Mouse (Mus musculus) adrenal gland, postnatal 36 days (tissue): ENCODE measurements around the gene Itga9. TPM values are rescaled to one million over a fixed set of nuclear protein-coding genes. Genes with fewer than 3 reads are reported as not detected.
"Not testable (repeated sequence)": the region's sequence is repeated elsewhere in the genome, so short reads cannot be mapped to it uniquely, and the experiment has no call there.

ENCODE experiments used
- DNase-seq, 2 experiments: peaks; one replicate each; pipeline ENCODE4 v3.0.0; 2021; ENCODE audit warnings: mixed read lengths in 1 of 2
- long read RNA-seq, 2 experiments: library from polyadenylated mRNA; stranded (forward); transcript quantifications; one replicate each; pipeline ENCODE4 v2.0.0; 2021; ENCODE audit warnings: borderline sequencing depth in 2 of 2
- total RNA-seq, 2 experiments: library from RNA; stranded (reverse); gene quantifications; 2 replicates each; pipeline ENCODE4 v1.2.3; 2021

The Itga9 gene
- 10 to 100 TPM; 56.9 to 81.3 TPM for total RNA-seq
- long read RNA-seq, experiment 1, full-length matches to known transcripts, result 12 of 43 reads
- long read RNA-seq, experiment 1, partial matches to known transcripts, result 17 of 43 reads
- long read RNA-seq, experiment 1, other reads (novel, unspliced or antisense), result 14 of 43 reads
- long read RNA-seq, experiment 2, full-length matches to known transcripts, result 2 of 8 reads
- long read RNA-seq, experiment 2, partial matches to known transcripts, result 3 of 8 reads
- long read RNA-seq, experiment 2, other reads (novel, unspliced or antisense), result 3 of 8 reads

GRCm38 (mm10) chr9:118606148-118606816, at the start of gene Itga9:
Gene Itga9, plus strand, starts transcription at chr9:118606690.
- DNase-seq, result peak; percentile 92 to 96

- no peak for DNase-seq
Observed at GRCm38 (mm10) chr9:118556951-118557780, 49.3 kb upstream of the Itga9 start.

- no peak for DNase-seq
Observed at GRCm38 (mm10) chr9:118563356-118563755, 43.1 kb upstream of the Itga9 start.

- no peak for DNase-seq
Observed at GRCm38 (mm10) chr9:118563866-118564265, 42.6 kb upstream of the Itga9 start.

GRCm38 (mm10) chr9:118564696-118565095, 41.8 kb upstream of the Itga9 start:
- DNase-seq, result no peak

- DNase-seq, result no peak
Observed at GRCm38 (mm10) chr9:118569328-118569727, 37.2 kb upstream of the Itga9 start.

GRCm38 (mm10) chr9:118570865-118571264, 35.6 kb upstream of the Itga9 start:
- DNase-seq, result no peak

GRCm38 (mm10) chr9:118571701-118572100, 34.8 kb upstream of the Itga9 start:
- DNase-seq, result no peak

- DNase-seq, result no peak
Observed at GRCm38 (mm10) chr9:118574911-118575310, 31.6 kb upstream of the Itga9 start.

- DNase-seq, result peak; percentile 59 to 61
Observed at GRCm38 (mm10) chr9:118580371-118580770, 26.1 kb upstream of the Itga9 start.

- DNase-seq, result no peak
Observed at GRCm38 (mm10) chr9:118582757-118583156, 23.7 kb upstream of the Itga9 start.

GRCm38 (mm10) chr9:118584838-118585237, 21.7 kb upstream of the Itga9 start:
- DNase-seq, result no peak

- DNase-seq, result no peak
Observed at GRCm38 (mm10) chr9:118585998-118586397, 20.5 kb upstream of the Itga9 start.

GRCm38 (mm10) chr9:118587115-118587514, 19.4 kb upstream of the Itga9 start:
- DNase-seq, result no peak

- DNase-seq, result peak in 1 of 2 experiments; percentile 46
Observed at GRCm38 (mm10) chr9:118589249-118589648, 17.2 kb upstream of the Itga9 start.

GRCm38 (mm10) chr9:118590230-118590629, 16.3 kb upstream of the Itga9 start:
- peak; percentile 74 to 83 for DNase-seq

- no peak for DNase-seq
Observed at GRCm38 (mm10) chr9:118591633-118592032, 14.9 kb upstream of the Itga9 start.

GRCm38 (mm10) chr9:118592585-118593249, 13.8 kb upstream of the Itga9 start:
- peak in 1 of 2 experiments; percentile 34 for DNase-seq

- no peak for DNase-seq
Observed at GRCm38 (mm10) chr9:118593443-118593842, 13.0 kb upstream of the Itga9 start.

GRCm38 (mm10) chr9:118596767-118597166, 9.7 kb upstream of the Itga9 start:
- DNase-seq, result no peak

- not testable (repeated sequence) for DNase-seq
Observed at GRCm38 (mm10) chr9:118600393-118600792, 6.1 kb upstream of the Itga9 start.

- no peak for DNase-seq
Observed at GRCm38 (mm10) chr9:118602576-118602975, 3.9 kb upstream of the Itga9 start.
